Mouse (Mus musculus) limb, embryonic 14.5 days (tissue): ENCODE results near the gene Usf1. TPM values are rescaled to one million over a fixed set of nuclear protein-coding genes. Genes with fewer than 3 reads are reported as not detected.
A peak's percentile ranks its signal among the peaks of the same experiment; 100 is the strongest.

ENCODE experiments used
- ATAC-seq: fragments of 200-750 bp; cut with Nextera tagmentation; 2 replicates; pipeline ENCODE4 v1.8.0; 2017; ENCODE audit warnings: low read depth, moderate number of reproducible peaks, moderate TSS enrichment; ENCODE audit not compliant: low FRiP score
- DNase-seq: peaks from one replicate; pipeline ENCODE4 v3.0.0-alpha.2; 2015; ENCODE audit warnings: low spot score
- H3K27ac ChIP-seq: fragments of 300-500 bp; sonication (generic); replicated peaks from 2 replicates; pipeline ENCODE4 v1.5.1; 2014; ENCODE audit warnings: low read depth, mild to moderate bottlenecking, low read length, moderate library complexity, mixed read lengths
- H3K27me3 ChIP-seq: fragments of 300-500 bp; sonication (generic); 2 replicates; pipeline ENCODE4 v1.6.1; 2014; ENCODE audit warnings: low read length, mixed read lengths; ENCODE audit not compliant: control insufficient read depth, insufficient read depth
- H3K36me3 ChIP-seq: fragments of 300-500 bp; sonication (generic); 2 replicates; pipeline ENCODE4 v1.6.1; 2014; ENCODE audit warnings: mild to moderate bottlenecking, low read length, moderate library complexity, mixed read lengths; ENCODE audit not compliant: control insufficient read depth, insufficient read depth
- H3K4me1 ChIP-seq: fragments of 300-500 bp; sonication (generic); 2 replicates; pipeline ENCODE4 v1.6.1; 2014; ENCODE audit warnings: antibody characterized with exemption, low read length, mixed read lengths; ENCODE audit not compliant: control insufficient read depth, insufficient read depth
- H3K4me2 ChIP-seq: fragments of 300-500 bp; sonication (generic); replicated peaks from 2 replicates; pipeline ENCODE4 v1.6.1; 2014; ENCODE audit warnings: low read depth, mild to moderate bottlenecking, low read length, moderate library complexity; ENCODE audit not compliant: severe bottlenecking
- H3K4me3 ChIP-seq: fragments of 300-500 bp; sonication (generic); replicated peaks from 2 replicates; pipeline ENCODE4 v1.5.1; 2014; ENCODE audit warnings: low read length
- H3K9ac ChIP-seq: fragments of 300-500 bp; sonication (generic); 2 replicates; pipeline ENCODE4 v1.6.1; 2014; ENCODE audit warnings: mild to moderate bottlenecking, low read depth, low read length, moderate library complexity; ENCODE audit not compliant: severe bottlenecking
- H3K9me3 ChIP-seq: fragments of 300-500 bp; sonication (generic); 2 replicates; pipeline ENCODE4 v1.6.1; 2016; ENCODE audit warnings: low read length; ENCODE audit not compliant: control insufficient read depth
- POLR2A ChIP-seq: fragments of 200-500 bp; IDR thresholded peaks from 2 replicates; pipeline ENCODE4 v1.8.0; 2012; ENCODE audit warnings: inconsistent platforms, mild to moderate bottlenecking, moderate library complexity, borderline replicate concordance; ENCODE audit not compliant: insufficient read depth, insufficient read length; ENCODE audit errors: extremely low read depth
- WGBS: fragments of 180-500 bp; shearing (Covaris S2); extraction: QIAGEN DNeasy Blood & Tissue Kit; methylation state at CpG from one replicate; pipeline ENCODE4 v1.1.7; 2014; 5-methylcytosine and 5-hydroxymethylcytosine counted together
- polyA plus RNA-seq, 2 experiments: library from polyadenylated mRNA; depleted of rRNA in 1 of 2; stranded (reverse) in 1 of 2; unstranded in 1 of 2; fragments of >200 nt; fragmentation: Nextera tagmentation in 1 of 2; extraction: Ambion mirVana in 1 of 2; gene quantifications; 2 replicates each; pipeline versions ENCODE4 v1.2.1 to v1.2.3; 2012 to 2014

The Usf1 gene
- polyA plus RNA-seq, 2 experiments: 86.2 to 97.0 TPM

DNA sequence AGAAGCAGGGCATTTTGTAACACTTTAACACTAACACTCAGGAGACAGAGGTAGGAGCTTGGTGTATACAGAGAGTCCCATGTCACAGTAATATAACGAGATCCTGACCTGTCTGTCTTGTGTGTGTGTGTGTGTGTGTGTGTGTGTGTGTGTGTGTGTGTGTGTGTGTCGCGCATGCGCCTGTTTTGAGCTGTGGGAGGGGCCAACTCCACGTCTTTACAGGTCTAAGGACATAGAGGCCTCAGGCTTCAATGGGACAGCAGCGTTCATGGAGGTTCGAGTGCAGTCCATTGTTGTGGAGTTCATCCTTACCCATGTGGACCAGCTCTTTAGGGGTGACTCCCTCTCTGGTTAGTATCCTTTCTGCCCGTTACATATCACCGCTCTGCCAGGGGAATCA lies 8.1 kb upstream of the Usf1 start:
- Histone ChIP-seq H3K4me2 (no peak overlapping the region), H3K9me3 (no peaks in the 10 kb centered on the region), H3K27me3 (no peaks in the 10 kb centered on the region), H3K4me3 (no peak overlapping the region), H3K4me1 (no peaks in the 10 kb centered on the region), H3K9ac (no peak overlapping the region), H3K36me3 (no peaks in the 10 kb centered on the region), H3K27ac (no peak overlapping the region)
- no peak for ATAC-seq
- no peak for TF ChIP-seq POLR2A
- WGBS: 67% methylated on average over 8 of the region's 9 CpGs
- DNase-seq: no peak

DNA sequence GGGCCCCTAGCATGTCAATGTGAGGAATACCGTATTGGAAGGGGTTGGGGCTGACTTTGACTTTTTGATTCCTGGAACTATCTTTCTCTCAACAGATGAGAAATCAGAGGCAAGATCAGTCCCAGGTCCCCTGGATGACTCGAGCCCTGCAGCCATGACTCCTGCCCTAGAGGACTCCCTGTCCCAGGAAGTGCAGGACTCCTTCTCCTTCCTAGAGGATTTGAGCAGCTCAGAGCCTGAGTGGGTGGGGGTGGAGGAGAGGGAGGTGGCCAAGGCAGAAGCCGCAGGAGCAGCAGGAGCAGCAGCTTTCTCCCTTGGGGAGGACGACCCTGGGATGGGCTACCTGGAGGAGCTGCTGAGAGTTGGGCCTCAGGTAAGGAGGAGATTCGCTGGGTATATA lies 3.9 kb upstream of the Usf1 start:
- Histone ChIP-seq H3K4me1 (no peaks in the 10 kb centered on the region), H3K27me3 (no peaks in the 10 kb centered on the region), H3K4me2 (no peak overlapping the region), H3K4me3 (no peak overlapping the region), H3K36me3 (no peaks in the 10 kb centered on the region), H3K27ac (no peak overlapping the region), H3K9me3 (no peaks in the 10 kb centered on the region), H3K9ac (no peak overlapping the region)
- ATAC-seq: no peak
- no peak for TF ChIP-seq POLR2A
- no peak for DNase-seq
- WGBS: 75% methylated on average over 5 of the region's 5 CpGs

DNA sequence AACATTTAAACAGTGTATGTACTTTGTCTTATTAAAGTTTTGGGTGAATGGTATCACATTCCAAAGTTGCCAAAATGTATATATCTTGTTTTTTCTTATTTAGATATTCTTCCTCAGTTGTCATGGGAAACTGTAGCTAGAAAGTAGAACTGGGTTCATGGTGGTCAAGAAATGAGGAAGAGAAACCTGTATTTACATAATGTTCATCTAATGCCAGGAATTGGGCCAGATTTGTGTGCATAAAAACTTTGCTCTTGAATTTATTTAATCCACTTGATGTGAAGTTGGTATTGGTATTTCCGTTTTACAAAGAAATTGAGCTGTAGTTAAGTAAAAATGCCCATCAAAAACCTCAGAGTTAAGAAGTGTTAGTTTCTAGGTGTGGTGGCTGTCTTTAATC lies 882 bp upstream of the Usf1 start:
- no peak for TF ChIP-seq POLR2A
- Histone ChIP-seq H3K4me3 (no peak overlapping the region; the same call in 1 of the 2 replicates), H3K27ac (no peak overlapping the region), H3K9me3 (no peaks in the 10 kb centered on the region), H3K27me3 (no peaks in the 10 kb centered on the region), H3K4me2 (no peak overlapping the region), H3K9ac (no peak overlapping the region), H3K4me1 (peaks cover 8% of the 10 kb centered on the region), H3K36me3 (peaks cover 3% of the 10 kb centered on the region; the same call in 1 of the 2 replicates)
- 93% methylated on average over 1 of the region's 1 CpGs for WGBS
- DNase-seq (no peak), ATAC-seq (no peak)

DNA sequence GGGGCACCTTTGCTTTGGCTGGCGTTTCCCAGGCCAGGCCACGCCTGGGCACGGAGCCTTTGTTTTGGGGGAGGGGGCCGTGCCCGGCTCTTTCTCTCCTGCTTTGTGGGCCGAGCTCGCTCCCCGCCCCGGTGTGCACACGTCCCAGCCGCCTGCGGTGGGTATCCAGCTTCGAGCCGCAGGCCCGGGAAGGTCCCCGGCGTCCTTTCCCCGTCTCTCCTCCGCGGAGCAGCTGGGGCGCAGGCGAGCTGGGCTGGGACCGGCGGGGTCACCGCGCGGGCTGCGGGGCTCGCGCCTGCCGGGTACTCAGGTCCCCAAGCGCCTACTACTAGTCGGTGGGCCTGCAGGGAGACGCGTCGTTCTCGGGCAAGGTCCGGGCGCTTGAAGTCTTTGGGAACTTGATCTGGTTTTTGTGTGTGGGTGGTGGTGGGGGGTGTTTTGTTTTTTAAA lies 404 bp downstream of the Usf1 start:
- 1% methylated on average over 28 of the region's 39 CpGs for WGBS
- TF ChIP-seq POLR2A: no peak
- no peaks in the 10 kb centered on the region for H3K27me3 ChIP-seq
- peaks cover 8% of the 10 kb centered on the region for H3K4me1 ChIP-seq
- DNase-seq (no peak), ATAC-seq (peak; percentile 77)
- H3K4me3 ChIP-seq: peak overlapping the region; percentile 76
- H3K36me3 ChIP-seq: peaks cover 15% of the 10 kb centered on the region
- peak overlapping the region; percentile 95 for H3K9ac ChIP-seq
- H3K9me3 ChIP-seq: no peaks in the 10 kb centered on the region
- peak overlapping the region; percentile 87 for H3K27ac ChIP-seq
- H3K4me2 ChIP-seq: peak overlapping the region; percentile 60

DNA sequence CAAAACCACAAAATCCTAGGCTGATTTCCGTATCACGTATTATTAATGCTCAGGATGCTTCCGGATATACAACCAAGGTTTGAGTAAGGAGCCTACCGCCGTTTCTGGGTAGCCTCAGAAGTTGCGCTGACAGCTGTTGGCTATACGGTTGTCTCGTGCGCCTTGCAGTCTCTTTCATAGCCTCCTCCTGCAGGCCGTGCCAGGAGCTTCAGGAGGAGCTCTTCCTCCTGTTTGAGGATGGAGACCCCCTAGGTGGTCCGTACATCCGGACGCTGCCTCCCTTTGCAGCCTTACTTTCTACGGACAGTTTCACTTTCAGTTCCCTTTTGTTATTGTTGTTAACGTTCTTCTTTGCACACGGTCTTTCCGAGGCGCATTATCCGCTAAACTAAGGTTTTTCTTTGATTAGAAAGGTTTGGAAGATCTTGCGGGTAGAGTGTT lies 908 bp downstream of the Usf1 start:
- Histone ChIP-seq H3K36me3 (peaks cover 20% of the 10 kb centered on the region), H3K4me2 (peak overlapping the region; percentile 60), H3K9ac (peak overlapping the region; percentile 95), H3K27ac (peak overlapping the region; percentile 87), H3K9me3 (no peaks in the 10 kb centered on the region), H3K27me3 (no peaks in the 10 kb centered on the region), H3K4me3 (peak overlapping the region; percentile 76), H3K4me1 (peaks cover 8% of the 10 kb centered on the region)
- peak; percentile 25; the same call in 1 of the 2 replicates for ATAC-seq
- peak; percentile 62 for DNase-seq
- under 1% methylated on average over 20 of the region's 20 CpGs for WGBS
- TF ChIP-seq POLR2A: no peak
